Mouse (Mus musculus): Measurements from ENCODE around the gene Vwa5a. TPM values are rescaled to one million over a fixed set of nuclear protein-coding genes. Genes with fewer than 3 reads are reported as not detected.

The Vwa5a gene
- total and polyA plus RNA-seq, 3 experiments = 13.3 to 31.6 (median 24.8) TPM

GRCm38 (mm10) chr9:38741408-38741807 lies 23.3 kb downstream of the Vwa5a start:
- Histone ChIP-seq H3K79me2 (replicated peaks; ENCODE audit: control insufficient read depth, insufficient read depth, low read length) (no peaks in the 10 kb centered on the region), H3K4me1 (ENCODE audit: control insufficient read depth, insufficient read depth, low read length) (no peaks in the 10 kb centered on the region), H3K9ac (ENCODE audit: low read depth, low read length) (no peak overlapping the region), H3K27ac (no peak overlapping the region), H3K27me3 (ENCODE audit: control insufficient read depth, insufficient read depth, low read length) (no peaks in the 10 kb centered on the region), H3K4me3 (no peak overlapping the region), H3K36me3 (ENCODE audit: control insufficient read depth, insufficient read depth, low read length) (no peaks in the 10 kb centered on the region; the same call in 1 of the 2 replicates)
- TF ChIP-seq POLR2A (IDR thresholded peaks at IDR 0.05; ENCODE audit: insufficient read depth, low read depth, low read length) (no peak), EP300 (IDR thresholded peaks at IDR 0.05; ENCODE audit: insufficient read depth, low read depth, low read length) (no peak)
- intact Hi-C loops (cut with DNase I) = no loop called here
- no peak for DNase-seq
- whole genome bisulfite sequencing = 54% methylated on average over 1 of the region's 1 CpGs

DNA sequence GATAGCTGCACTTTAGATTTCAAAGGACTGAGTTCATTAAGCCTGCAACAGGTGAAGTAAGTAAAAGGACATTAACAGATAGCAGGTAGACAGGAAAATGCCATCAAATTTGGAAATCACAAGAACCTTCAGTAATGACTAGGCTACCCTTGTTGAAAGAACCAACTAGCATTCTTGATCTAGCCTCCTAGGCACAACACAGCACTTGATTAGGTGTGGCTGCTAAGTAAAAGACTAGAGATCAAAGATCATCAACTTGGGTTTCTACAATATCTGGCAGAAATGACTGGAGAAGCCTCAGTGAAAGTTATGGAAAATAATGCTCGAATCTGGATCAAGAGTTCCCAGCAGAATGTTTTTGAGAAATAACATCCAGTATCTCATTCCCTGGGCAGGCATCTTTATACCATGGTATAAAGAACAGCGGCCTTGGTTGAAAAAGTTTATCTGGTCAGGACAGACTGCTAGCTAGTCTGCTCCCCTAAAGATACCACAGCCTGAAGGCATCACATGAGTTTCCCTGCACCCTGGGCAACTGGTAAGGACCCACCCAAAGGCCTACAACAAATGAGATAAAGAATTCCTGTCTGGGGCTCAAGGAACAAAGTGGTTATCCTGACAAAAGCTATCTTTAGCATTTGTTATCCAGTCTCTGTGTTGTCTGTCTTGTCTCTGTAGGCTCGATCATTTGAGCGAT lies 26.7 kb downstream of the Vwa5a start:
- H3K79me2 ChIP-seq (replicated peaks; ENCODE audit: control insufficient read depth, insufficient read depth, low read length) = no peaks in the 10 kb centered on the region
- H3K4me1 ChIP-seq (ENCODE audit: control insufficient read depth, insufficient read depth, low read length) = no peaks in the 10 kb centered on the region
- H3K9ac ChIP-seq (ENCODE audit: low read depth, low read length) = no peak overlapping the region
- H3K27ac ChIP-seq = no peak overlapping the region
- TF ChIP-seq CTCF (IDR thresholded peaks at IDR 0.05) (no peak), EP300 (IDR thresholded peaks at IDR 0.05; ENCODE audit: insufficient read depth, low read depth, low read length) (no peak), POLR2A (IDR thresholded peaks at IDR 0.05; ENCODE audit: insufficient read depth, low read depth, low read length) (no peak)
- no peaks in the 10 kb centered on the region for H3K27me3 ChIP-seq (ENCODE audit: control insufficient read depth, insufficient read depth, low read length)
- WGBS = 85% methylated on average over 4 of the region's 4 CpGs
- no peak overlapping the region for H3K4me3 ChIP-seq
- DNase-seq = no peak
- intact Hi-C loops (cut with DNase I) = no loop called here
- H3K36me3 ChIP-seq (ENCODE audit: control insufficient read depth, insufficient read depth, low read length) = no peaks in the 10 kb centered on the region; the same call in 1 of the 2 replicates

DNA sequence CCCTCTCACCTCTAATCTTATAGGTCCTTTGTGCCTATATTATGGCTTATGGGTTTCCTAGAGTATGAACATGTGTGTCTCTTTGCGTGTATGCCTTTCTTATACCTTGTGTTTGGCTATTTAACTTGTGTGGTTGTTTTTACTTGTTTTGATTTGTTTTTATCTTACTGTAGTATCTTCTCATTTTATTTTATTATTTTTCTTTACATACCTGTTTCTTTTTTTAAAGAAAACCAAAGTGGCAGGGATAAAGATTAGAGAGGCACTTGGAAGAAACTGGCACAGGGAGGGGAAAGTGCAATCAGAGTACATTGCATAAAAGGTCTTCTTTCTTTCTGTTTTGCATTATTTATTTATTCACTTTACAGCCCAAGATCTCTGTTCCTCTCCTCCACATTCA lies 33.9 kb downstream of the Vwa5a start, which contains the start of gene Olfr920:
Olfr920 (plus strand) TSS at position 301 of the 400 bp plus-strand sequence.
- no peaks in the 10 kb centered on the region for H3K27me3 ChIP-seq (ENCODE audit: control insufficient read depth, insufficient read depth, low read length)
- TF ChIP-seq POLR2A (IDR thresholded peaks at IDR 0.05; ENCODE audit: insufficient read depth, low read depth, low read length) (no peak), EP300 (IDR thresholded peaks at IDR 0.05; ENCODE audit: insufficient read depth, low read depth, low read length) (no peak)
- no peaks in the 10 kb centered on the region for H3K4me1 ChIP-seq (ENCODE audit: control insufficient read depth, insufficient read depth, low read length)
- no peak within 1 kb of the TSS for H3K4me3 ChIP-seq
- WGBS = 80% methylated on average over 1 of the region's 1 CpGs
- no peaks in the 10 kb centered on the region for H3K79me2 ChIP-seq (replicated peaks; ENCODE audit: control insufficient read depth, insufficient read depth, low read length)
- H3K27ac ChIP-seq = no peak within 1 kb of the TSS
- DNase-seq = no peak
- no peaks in the 10 kb centered on the region for H3K36me3 ChIP-seq (ENCODE audit: control insufficient read depth, insufficient read depth, low read length)
- no peak within 1 kb of the TSS for H3K9ac ChIP-seq (ENCODE audit: low read depth, low read length)
- intact Hi-C loops (cut with DNase I) = no loop called here

GRCm38 (mm10) chr9:38772768-38773167 lies 54.7 kb downstream of the Vwa5a start, which contains the start of gene Olfr921:
Olfr921 (plus strand) TSS chr9:38773068.
- H3K4me1 ChIP-seq (ENCODE audit: control insufficient read depth, insufficient read depth, low read length) = no peaks in the 10 kb centered on the region
- no peak for DNase-seq
- intact Hi-C loops (cut with DNase I) = no loop called here
- H3K9ac ChIP-seq (ENCODE audit: low read depth, low read length) = no peak within 1 kb of the TSS
- H3K27me3 ChIP-seq (ENCODE audit: control insufficient read depth, insufficient read depth, low read length) = no peaks in the 10 kb centered on the region
- no peak within 1 kb of the TSS for H3K4me3 ChIP-seq
- no peak for TF ChIP-seq EP300 (IDR thresholded peaks at IDR 0.05; ENCODE audit: insufficient read depth, low read depth, low read length)
- TF ChIP-seq CTCF (IDR thresholded peaks at IDR 0.05) = no peak
- TF ChIP-seq POLR2A (IDR thresholded peaks at IDR 0.05; ENCODE audit: insufficient read depth, low read depth, low read length) = no peak
- no peaks in the 10 kb centered on the region for H3K79me2 ChIP-seq (replicated peaks; ENCODE audit: control insufficient read depth, insufficient read depth, low read length)
- no peaks in the 10 kb centered on the region for H3K36me3 ChIP-seq (ENCODE audit: control insufficient read depth, insufficient read depth, low read length)
- H3K27ac ChIP-seq = no peak within 1 kb of the TSS

DNA sequence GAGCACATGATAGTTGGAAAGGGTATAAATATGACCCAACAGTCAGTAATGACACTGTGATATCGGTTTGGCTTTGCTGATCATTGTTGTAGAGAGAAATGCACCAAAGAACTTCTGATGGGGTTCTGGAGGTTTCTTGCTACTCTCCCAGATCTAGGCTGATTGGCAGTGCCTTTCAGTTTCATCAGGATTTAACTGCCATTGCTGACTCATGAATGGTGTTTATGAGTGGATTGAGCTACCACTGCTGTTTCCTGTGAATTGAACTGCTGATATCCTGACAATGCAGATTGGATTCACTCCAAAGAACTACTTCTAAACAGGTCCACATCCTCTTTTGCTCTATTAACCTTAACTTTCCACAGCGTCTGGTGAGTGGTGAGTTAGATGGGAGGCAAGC lies 74.6 kb downstream of the Vwa5a start:
- 60% methylated on average over 2 of the region's 2 CpGs for WGBS
- Histone ChIP-seq H3K27me3 (ENCODE audit: control insufficient read depth, insufficient read depth, low read length) (no peaks in the 10 kb centered on the region), H3K4me3 (no peak overlapping the region), H3K9ac (ENCODE audit: low read depth, low read length) (no peak overlapping the region), H3K79me2 (replicated peaks; ENCODE audit: control insufficient read depth, insufficient read depth, low read length) (no peaks in the 10 kb centered on the region), H3K4me1 (ENCODE audit: control insufficient read depth, insufficient read depth, low read length) (no peaks in the 10 kb centered on the region), H3K27ac (no peak overlapping the region), H3K36me3 (ENCODE audit: control insufficient read depth, insufficient read depth, low read length) (no peaks in the 10 kb centered on the region)
- DNase-seq = no peak
- no peak for TF ChIP-seq EP300 (IDR thresholded peaks at IDR 0.05; ENCODE audit: insufficient read depth, low read depth, low read length)
- TF ChIP-seq POLR2A (IDR thresholded peaks at IDR 0.05; ENCODE audit: insufficient read depth, low read depth, low read length) = no peak
- no peak for TF ChIP-seq CTCF (IDR thresholded peaks at IDR 0.05)
- intact Hi-C loops (cut with DNase I) = no loop called here

Other genes starting within 250 kb of the Vwa5a start
- not detected for gene Olfr905, start 247.2 kb upstream of the Vwa5a start, total RNA-seq (2021)
- not detected in 2 replicates for gene Olfr905, start 247.2 kb upstream of the Vwa5a start, polyA plus RNA-seq (2012; rRNA removed)
- gene Olfr906, start 231.2 kb upstream of the Vwa5a start, total RNA-seq (2021) = not detected
- not detected in 2 replicates for gene Olfr906, start 231.2 kb upstream of the Vwa5a start, polyA plus RNA-seq (2012; rRNA removed)
- gene Olfr907, start 222.5 kb upstream of the Vwa5a start, total RNA-seq (2021) = not detected
- not detected in 2 replicates for gene Olfr907, start 222.5 kb upstream of the Vwa5a start, polyA plus RNA-seq (2012; rRNA removed)
- not detected for gene Olfr911-ps1, start 196.7 kb upstream of the Vwa5a start, total RNA-seq (2021)
- gene Olfr911-ps1, start 196.7 kb upstream of the Vwa5a start, polyA plus RNA-seq (2012; rRNA removed) = not detected in 2 replicates
- gene Olfr910, start 180.4 kb upstream of the Vwa5a start, total RNA-seq (2021) = not detected
- gene Olfr910, start 180.4 kb upstream of the Vwa5a start, polyA plus RNA-seq (2012; rRNA removed) = not detected in 2 replicates
- not detected for gene Olfr912, start 138.1 kb upstream of the Vwa5a start, total RNA-seq (2021)
- gene Olfr912, start 138.1 kb upstream of the Vwa5a start, polyA plus RNA-seq (2012; rRNA removed) = not detected in 2 replicates
- not detected for gene Olfr913, start 125.5 kb upstream of the Vwa5a start, total RNA-seq (2021)
- not detected in 2 replicates for gene Olfr913, start 125.5 kb upstream of the Vwa5a start, polyA plus RNA-seq (2012; rRNA removed)
- gene Olfr914, start 113.2 kb upstream of the Vwa5a start, total RNA-seq (2021) = not detected
- not detected in 2 replicates for gene Olfr914, start 113.2 kb upstream of the Vwa5a start, polyA plus RNA-seq (2012; rRNA removed)
- not detected for gene Olfr916, start 58.4 kb upstream of the Vwa5a start, total RNA-seq (2021)
- not detected in 2 replicates for gene Olfr916, start 58.4 kb upstream of the Vwa5a start, polyA plus RNA-seq (2012; rRNA removed)
- not detected for gene Olfr917, start 52.4 kb upstream of the Vwa5a start, total RNA-seq (2021)
- not detected in 2 replicates for gene Olfr917, start 52.4 kb upstream of the Vwa5a start, polyA plus RNA-seq (2012; rRNA removed)
- not detected for gene Olfr918, start 43.7 kb upstream of the Vwa5a start, total RNA-seq (2021)
- not detected in 2 replicates for gene Olfr918, start 43.7 kb upstream of the Vwa5a start, polyA plus RNA-seq (2012; rRNA removed)
- gene Olfr919, start 14.6 kb upstream of the Vwa5a start, total RNA-seq (2021) = not detected
- gene Olfr919, start 14.6 kb upstream of the Vwa5a start, polyA plus RNA-seq (2012; rRNA removed) = not detected in 2 replicates
- gene Olfr920, start 34.0 kb downstream of the Vwa5a start, total RNA-seq (2021) = under 1 TPM in 1 of 2 experiments, not detected in 1; 0.05 TPM
- 0.06 and 0.12 TPM in 2 replicates for gene Olfr920, start 34.0 kb downstream of the Vwa5a start, polyA plus RNA-seq (2012; rRNA removed)
- gene Olfr921, start 54.8 kb downstream of the Vwa5a start, total RNA-seq (2021) = not detected
- gene Olfr921, start 54.8 kb downstream of the Vwa5a start, polyA plus RNA-seq (2012; rRNA removed) = not detected in 2 replicates
- not detected for gene Olfr922, start 96.3 kb downstream of the Vwa5a start, total RNA-seq (2021)
- not detected in 2 replicates for gene Olfr922, start 96.3 kb downstream of the Vwa5a start, polyA plus RNA-seq (2012; rRNA removed)
- not detected for gene Olfr923, start 108.3 kb downstream of the Vwa5a start, total RNA-seq (2021)
- not detected in 2 replicates for gene Olfr923, start 108.3 kb downstream of the Vwa5a start, polyA plus RNA-seq (2012; rRNA removed)
- gene Olfr924, start 126.2 kb downstream of the Vwa5a start, total RNA-seq (2021) = not detected
- not detected in 2 replicates for gene Olfr924, start 126.2 kb downstream of the Vwa5a start, polyA plus RNA-seq (2012; rRNA removed)
- gene Olfr26, start 136.8 kb downstream of the Vwa5a start, total RNA-seq (2021) = not detected
- 0.18 TPM in 1 of 2 replicates, not detected in the other for gene Olfr26, start 136.8 kb downstream of the Vwa5a start, polyA plus RNA-seq (2012; rRNA removed)
- gene Olfr926, start 158.9 kb downstream of the Vwa5a start, total RNA-seq (2021) = not detected
- gene Olfr926, start 158.9 kb downstream of the Vwa5a start, polyA plus RNA-seq (2012; rRNA removed) = not detected in 2 replicates
- not detected for gene Olfr930, start 211.5 kb downstream of the Vwa5a start, total RNA-seq (2021)
- gene Olfr930, start 211.5 kb downstream of the Vwa5a start, polyA plus RNA-seq (2012; rRNA removed) = not detected in 2 replicates

Measured in heart, adult 2 months (tissue).